Mouse (Mus musculus) intestine, embryonic 16.5 days (tissue): ENCODE measurements around the gene Vapa. TPM values are rescaled to one million over a fixed set of nuclear protein-coding genes. Genes with fewer than 3 reads are reported as not detected.
A peak's percentile ranks its signal among the peaks of the same experiment; 100 is the strongest.

Experiments used
- ATAC-seq: fragments of 200-750 bp; cut with Nextera tagmentation; 2 replicates; pipeline ENCODE4 v1.8.0; 2017; ENCODE audit warnings: moderate TSS enrichment, moderate library complexity
- H3K27ac ChIP-seq: fragments of 300-500 bp; sonication (generic); 2 replicates; pipeline ENCODE4 v1.5.1; 2014; ENCODE audit warnings: mild to moderate bottlenecking, low read length
- H3K27me3 ChIP-seq: fragments of 300-500 bp; sonication (generic); replicated peaks from 2 replicates; pipeline ENCODE4 v1.6.1; 2014; ENCODE audit warnings: low read length, control low read depth, mixed read lengths; ENCODE audit not compliant: control insufficient read depth, insufficient read depth
- H3K36me3 ChIP-seq: fragments of 300-500 bp; sonication (generic); 2 replicates; pipeline ENCODE4 v1.6.1; 2014; ENCODE audit warnings: low read length, control low read depth; ENCODE audit not compliant: control insufficient read depth, insufficient read depth
- H3K4me1 ChIP-seq: fragments of 300-500 bp; sonication (generic); 2 replicates; pipeline ENCODE4 v1.6.1; 2014; ENCODE audit warnings: low read length, control low read depth, mixed read lengths; ENCODE audit not compliant: control insufficient read depth, insufficient read depth
- H3K4me2 ChIP-seq: fragments of 300-500 bp; sonication (generic); 2 replicates; pipeline ENCODE4 v1.6.1; 2014; ENCODE audit warnings: low read depth, low read length, control low read depth
- H3K4me3 ChIP-seq: fragments of 300-500 bp; sonication (generic); 2 replicates; pipeline ENCODE4 v1.5.1; 2014; ENCODE audit warnings: mild to moderate bottlenecking, low read length
- H3K9ac ChIP-seq: fragments of 300-500 bp; sonication (generic); 2 replicates; pipeline ENCODE4 v1.6.1; 2014; ENCODE audit warnings: low read depth, low read length
- H3K9me3 ChIP-seq: fragments of 300-500 bp; sonication (generic); 2 replicates; pipeline ENCODE4 v1.6.1; 2016; ENCODE audit warnings: low read length, control low read depth; ENCODE audit not compliant: control insufficient read depth
- WGBS: fragments of 180-500 bp; shearing (Covaris S2); extraction: QIAGEN DNeasy Blood & Tissue Kit; methylation state at CpG from one replicate; pipeline ENCODE4 v1.1.7; 2014; 5-methylcytosine and 5-hydroxymethylcytosine counted together
- polyA plus RNA-seq: library from polyadenylated mRNA; unstranded; fragments of >200 nt; fragmentation: Nextera tagmentation; extraction: Ambion mirVana; gene quantifications from 2 replicates; pipeline ENCODE4 v1.2.1, GENCODE M21; 2015

The Vapa gene
- polyA plus RNA-seq, 1 experiment from 2014 or later = 194 TPM

DNA sequence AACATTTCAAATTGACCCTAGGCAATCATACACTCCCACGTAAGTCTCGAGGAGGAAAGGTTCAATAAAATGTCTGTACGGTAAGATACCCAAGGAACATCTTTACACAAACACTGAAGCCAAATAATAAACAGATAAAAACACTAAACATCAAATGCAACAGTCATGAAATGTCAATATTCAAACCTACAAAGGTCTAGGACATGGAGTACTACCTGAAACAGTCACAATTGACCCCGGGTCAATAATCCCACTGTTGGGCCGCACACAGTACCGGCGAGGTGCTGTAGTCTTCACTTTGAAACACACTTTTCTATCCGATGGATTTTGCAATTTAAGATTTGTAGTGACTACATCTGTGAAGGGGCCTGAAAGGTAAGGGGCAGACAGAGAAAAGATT is 18.7 kb downstream of the Vapa start:
- Histone ChIP-seq H3K9ac (no peak overlapping the region), H3K9me3 (no peaks in the 10 kb centered on the region), H3K36me3 (0 out of 2 replicates have a peak, but pooled peaks cover 3% of the 10 kb centered on the region), H3K4me3 (no peak overlapping the region), H3K27me3 (no peaks in the 10 kb centered on the region), H3K4me1 (peaks cover 9% of the 10 kb centered on the region), H3K27ac (no peak overlapping the region), H3K4me2 (no peak overlapping the region)
- no peak for ATAC-seq
- 86% methylated on average over 8 of the region's 8 CpGs for WGBS

DNA sequence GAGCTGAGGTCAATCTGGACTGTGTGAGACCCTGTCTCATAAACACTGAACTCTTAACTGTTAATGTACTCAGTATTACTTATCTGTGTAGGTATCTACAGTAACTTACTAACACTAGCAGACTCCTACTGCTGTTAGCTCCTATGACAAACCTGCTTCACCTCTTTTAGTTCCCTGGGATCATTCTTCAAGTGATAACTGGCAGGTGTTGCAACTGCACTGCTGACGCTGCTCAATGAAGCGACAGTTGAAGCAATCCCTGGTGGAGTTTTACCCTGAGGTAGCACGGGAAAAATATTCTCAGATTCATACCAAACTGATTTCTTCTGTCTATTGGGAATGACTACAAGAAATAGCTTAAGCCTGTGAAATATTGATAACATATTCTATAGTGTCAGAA is 26.5 kb downstream of the Vapa start:
- Histone ChIP-seq H3K4me1 (no peaks in the 10 kb centered on the region), H3K36me3 (0 out of 2 replicates have a peak, but pooled peaks cover 3% of the 10 kb centered on the region), H3K27me3 (no peaks in the 10 kb centered on the region), H3K27ac (no peak overlapping the region), H3K4me2 (no peak overlapping the region), H3K9me3 (no peaks in the 10 kb centered on the region), H3K9ac (no peak overlapping the region), H3K4me3 (no peak overlapping the region)
- ATAC-seq = peak; percentile 70
- WGBS = 71% methylated on average over 3 of the region's 3 CpGs

DNA sequence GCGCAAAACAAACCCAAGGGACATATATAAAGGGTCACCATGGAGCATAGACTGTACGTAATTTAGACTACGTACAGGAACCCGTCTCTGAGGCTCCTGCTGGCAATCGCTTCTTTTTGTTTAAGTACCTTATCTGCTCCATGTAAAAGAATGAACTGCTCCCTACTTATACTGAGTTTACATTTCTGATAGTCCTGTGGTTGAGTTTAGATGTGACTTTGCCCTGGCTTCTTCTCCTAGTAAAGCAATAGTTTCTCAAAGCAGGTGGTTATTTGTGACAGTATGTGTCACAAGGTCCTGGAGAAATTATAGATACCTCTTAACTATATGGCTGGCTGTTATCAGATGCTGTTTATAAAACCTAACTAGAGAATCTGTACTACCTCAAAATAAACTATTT is 31.9 kb downstream of the Vapa start:
- Histone ChIP-seq H3K9me3 (no peaks in the 10 kb centered on the region), H3K36me3 (0 out of 2 replicates have a peak, but pooled peaks cover 3% of the 10 kb centered on the region), H3K27me3 (no peaks in the 10 kb centered on the region), H3K4me1 (no peaks in the 10 kb centered on the region), H3K4me2 (no peak overlapping the region), H3K27ac (peak overlapping the region; percentile 37; the same call in 1 of the 2 replicates), H3K9ac (no peak overlapping the region), H3K4me3 (no peak overlapping the region)
- ATAC-seq = peak; percentile 74
- WGBS = 77% methylated on average over 5 of the region's 5 CpGs

DNA sequence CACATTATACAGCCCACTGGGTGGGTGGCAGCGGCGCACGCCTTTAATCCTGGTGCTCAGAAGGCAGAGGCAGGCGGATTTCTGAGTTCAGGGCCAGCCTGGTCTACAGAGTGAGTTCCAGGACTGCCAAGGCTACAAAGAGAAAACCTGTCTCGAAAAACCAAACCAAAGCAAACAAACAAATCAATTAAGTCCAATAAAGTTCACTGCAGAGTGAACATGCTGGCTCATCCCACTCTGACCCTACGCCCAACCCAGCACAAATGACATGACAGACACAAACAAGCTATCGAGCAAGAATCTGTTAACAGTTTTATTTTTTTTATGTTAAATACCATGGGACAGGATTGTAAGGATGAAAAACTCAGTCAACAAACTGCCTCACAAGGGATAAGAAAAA is 33.6 kb downstream of the Vapa start:
- no peaks in the 10 kb centered on the region for H3K4me1 ChIP-seq
- no peak overlapping the region for H3K27ac ChIP-seq
- no peak overlapping the region for H3K4me3 ChIP-seq
- ATAC-seq = no peak
- no peaks in the 10 kb centered on the region for H3K9me3 ChIP-seq
- no peaks in the 10 kb centered on the region for H3K27me3 ChIP-seq
- 0 out of 2 replicates have a peak, but pooled peaks cover 3% of the 10 kb centered on the region for H3K36me3 ChIP-seq
- H3K4me2 ChIP-seq = no peak overlapping the region
- H3K9ac ChIP-seq = no peak overlapping the region
- WGBS = 92% methylated on average over 7 of the region's 7 CpGs

- no peak overlapping the region for H3K9ac ChIP-seq
- H3K27ac ChIP-seq = no peak overlapping the region
- 61% methylated on average over 1 of the region's 1 CpGs for WGBS
- H3K4me3 ChIP-seq = no peak overlapping the region
- H3K36me3 ChIP-seq = 0 out of 2 replicates have a peak, but pooled peaks cover 3% of the 10 kb centered on the region
- no peaks in the 10 kb centered on the region for H3K9me3 ChIP-seq
- no peaks in the 10 kb centered on the region for H3K4me1 ChIP-seq
- no peaks in the 10 kb centered on the region for H3K27me3 ChIP-seq
- H3K4me2 ChIP-seq = no peak overlapping the region
- ATAC-seq = peak; percentile 57
These were observed 38.0 kb downstream of the Vapa start for GRCm38 (mm10) chr17:65575339-65575738.

GRCm38 (mm10) chr17:65574850-65575249 is 38.5 kb downstream of the Vapa start:
- Histone ChIP-seq H3K27me3 (no peaks in the 10 kb centered on the region), H3K9ac (no peak overlapping the region), H3K27ac (no peak overlapping the region), H3K4me2 (no peak overlapping the region), H3K4me3 (no peak overlapping the region), H3K36me3 (0 out of 2 replicates have a peak, but pooled peaks cover 3% of the 10 kb centered on the region), H3K9me3 (no peaks in the 10 kb centered on the region), H3K4me1 (no peaks in the 10 kb centered on the region)
- WGBS = 72% methylated on average over 8 of the region's 8 CpGs
- ATAC-seq = 0 out of 2 replicates have a peak, but pooled peaks have one; percentile 16

- H3K4me1 ChIP-seq = no peaks in the 10 kb centered on the region
- H3K4me2 ChIP-seq = no peak overlapping the region
- ATAC-seq = no peak
- no peaks in the 10 kb centered on the region for H3K9me3 ChIP-seq
- H3K4me3 ChIP-seq = no peak overlapping the region
- H3K9ac ChIP-seq = no peak overlapping the region
- no peaks in the 10 kb centered on the region for H3K36me3 ChIP-seq
- WGBS = 85% methylated on average over 9 of the region's 9 CpGs
- no peak overlapping the region for H3K27ac ChIP-seq
- no peaks in the 10 kb centered on the region for H3K27me3 ChIP-seq
These were observed 41.5 kb downstream of the Vapa start for GRCm38 (mm10) chr17:65571866-65572265.

- no peaks in the 10 kb centered on the region for H3K27me3 ChIP-seq
- H3K36me3 ChIP-seq = no peaks in the 10 kb centered on the region
- H3K9ac ChIP-seq = no peak overlapping the region
- no peaks in the 10 kb centered on the region for H3K9me3 ChIP-seq
- ATAC-seq = no peak
- H3K27ac ChIP-seq = no peak overlapping the region
- 82% methylated on average over 8 of the region's 8 CpGs for WGBS
- no peak overlapping the region for H3K4me2 ChIP-seq
- H3K4me3 ChIP-seq = no peak overlapping the region
- no peaks in the 10 kb centered on the region for H3K4me1 ChIP-seq
These were observed 41.9 kb downstream of the Vapa start for GRCm38 (mm10) chr17:65571466-65571865.

- Histone ChIP-seq H3K27me3 (no peaks in the 10 kb centered on the region), H3K4me1 (no peaks in the 10 kb centered on the region), H3K9ac (no peak overlapping the region), H3K4me2 (no peak overlapping the region), H3K4me3 (no peak overlapping the region), H3K27ac (no peak overlapping the region), H3K9me3 (no peaks in the 10 kb centered on the region), H3K36me3 (no peaks in the 10 kb centered on the region)
- WGBS = 71% methylated on average over 5 of the region's 5 CpGs
- ATAC-seq = no peak
These were observed 49.2 kb downstream of the Vapa start for GRCm38 (mm10) chr17:65564189-65564588.

GRCm38 (mm10) chr17:65563345-65563744 is 50.0 kb downstream of the Vapa start:
- H3K9ac ChIP-seq = no peak overlapping the region
- no peaks in the 10 kb centered on the region for H3K4me1 ChIP-seq
- H3K4me3 ChIP-seq = no peak overlapping the region
- H3K4me2 ChIP-seq = no peak overlapping the region
- WGBS = 52% methylated on average over 6 of the region's 6 CpGs
- no peaks in the 10 kb centered on the region for H3K27me3 ChIP-seq
- ATAC-seq = no peak
- no peaks in the 10 kb centered on the region for H3K9me3 ChIP-seq
- H3K36me3 ChIP-seq = no peaks in the 10 kb centered on the region
- H3K27ac ChIP-seq = no peak overlapping the region
